Comparison of ENCODE assay signal across 14 mouse cellular contexts in genomic region chrX:85731133-85731938, GRCm38 (mm10).
"Had no signal": no experiment of that assay in that cellular context is flagged by ENCODE, and none has a peak within 500 bp of the region (broad histone marks: within the 10 kb centered on the region; RNA-seq: fewer than 3 reads in every experiment).

No protein-coding gene starts in this region.

- H3K4me3 ChIP-seq: limb, embryonic 15.5 days; liver, embryonic 12.5 days; megakaryocyte, embryonic 14.5 days; midbrain, embryonic 15.5 days; neural tube, embryonic 12.5 days had no signal

- ATAC-seq: liver, embryonic 12.5 days; midbrain, embryonic 15.5 days had no signal

- H3K9me3 ChIP-seq: limb, embryonic 15.5 days; liver, embryonic 12.5 days; megakaryocyte, embryonic 14.5 days; midbrain, embryonic 15.5 days; neural tube, embryonic 12.5 days had no signal

- H3K27ac ChIP-seq: limb, embryonic 15.5 days; liver, embryonic 12.5 days; macrophage; midbrain, embryonic 15.5 days; neural tube, embryonic 12.5 days had no signal

- DNase-seq: kidney, postnatal 36 days; layer of hippocampus, adult 9-11 months; layer of hippocampus, postnatal 36 days; lung, embryonic 14.5 days; lung, postnatal 14 days; thymus, adult 2 months; thymus, postnatal 25 days had no signal

- H3K9ac ChIP-seq: limb, embryonic 15.5 days; liver, embryonic 12.5 days; lung, embryonic 14.5 days; midbrain, embryonic 15.5 days; neural tube, embryonic 12.5 days had no signal

- H3K27me3 ChIP-seq: limb, embryonic 15.5 days; liver, embryonic 12.5 days; megakaryocyte, embryonic 14.5 days; midbrain, embryonic 15.5 days; neural tube, embryonic 12.5 days had no signal

- H3K36me3 ChIP-seq: limb, embryonic 15.5 days; liver, embryonic 12.5 days; midbrain, embryonic 15.5 days; neural tube, embryonic 12.5 days had no signal

- H3K4me1 ChIP-seq: limb, embryonic 15.5 days; liver, embryonic 12.5 days; megakaryocyte, embryonic 14.5 days; midbrain, embryonic 15.5 days; neural tube, embryonic 12.5 days had no signal

- H3K4me2 ChIP-seq: limb, embryonic 15.5 days; liver, embryonic 12.5 days; lung, embryonic 14.5 days; midbrain, embryonic 11.5 days; midbrain, embryonic 15.5 days; neural tube, embryonic 12.5 days had no signal
